ENCODE assay signal across 11 mouse cellular contexts in genomic region chr10:95254046-95254445, GRCm38 (mm10).
DNase-seq lines count a peak whose midpoint lies in the region; ATAC-seq and TF ChIP-seq lines count a peak whose summit lies in the region.
"Had no signal": no experiment of that assay in that cellular context is flagged by ENCODE, and none has a peak within 500 bp of the region (broad histone marks: within the 10 kb centered on the region; RNA-seq: fewer than 3 reads in every experiment).

No protein-coding gene starts in this region.

- ATAC-seq in heart, embryonic 12.5 days (ENCODE audit: insufficient number of reproducible peaks, low FRiP score): no peak
- no peak for ATAC-seq in midbrain, embryonic 13.5 days
- no peak for ATAC-seq in midbrain, postnatal 0 days (ENCODE audit: low FRiP score)
- ATAC-seq in hindbrain, embryonic 14.5 days (ENCODE audit: low FRiP score): no peak
- ATAC-seq in stomach, postnatal 0 days (ENCODE audit: low FRiP score, low TSS enrichment): peak; percentile 50

- H3K9ac ChIP-seq in heart, embryonic 12.5 days: no peak overlapping the region
- H3K9ac ChIP-seq in midbrain, embryonic 13.5 days (replicated peaks): no peak overlapping the region
- no peak overlapping the region for H3K9ac ChIP-seq in midbrain, postnatal 0 days (replicated peaks; ENCODE audit: low read length, poor library complexity, severe bottlenecking)
- H3K9ac ChIP-seq in hindbrain, embryonic 14.5 days: 0 out of 2 replicates have a peak overlapping the region, but pooled peaks have one; percentile 2
- no peak overlapping the region for H3K9ac ChIP-seq in stomach, postnatal 0 days (ENCODE audit: low read length)

- no peaks in the 10 kb centered on the region for H3K27me3 ChIP-seq in heart, embryonic 12.5 days (replicated peaks)
- no peaks in the 10 kb centered on the region; the same call in 1 of the 2 replicates for H3K27me3 ChIP-seq in midbrain, embryonic 13.5 days
- no peaks in the 10 kb centered on the region for H3K27me3 ChIP-seq in midbrain, postnatal 0 days (ENCODE audit: insufficient read depth, low read length)
- no peaks in the 10 kb centered on the region for H3K27me3 ChIP-seq in hindbrain, embryonic 14.5 days (ENCODE audit: control insufficient read depth, insufficient read depth, low read length)
- H3K27me3 ChIP-seq in stomach, postnatal 0 days (ENCODE audit: control insufficient read depth, insufficient read depth, low read length): no peaks in the 10 kb centered on the region
- no peaks in the 10 kb centered on the region for H3K27me3 ChIP-seq in kidney, adult 2 months (replicated peaks; ENCODE audit: control insufficient read depth, insufficient read depth, low read length)

- no peak for TF ChIP-seq EP300 in stomach, postnatal 0 days (optimal IDR thresholded peaks at IDR 0.05)

- TF ChIP-seq POLR2A in kidney, adult 2 months (IDR thresholded peaks at IDR 0.05; ENCODE audit: low read depth, low read length): no peak

- no peaks in the 10 kb centered on the region for H3K9me3 ChIP-seq in heart, embryonic 12.5 days (replicated peaks)
- H3K9me3 ChIP-seq in midbrain, embryonic 13.5 days: no peaks in the 10 kb centered on the region
- no peaks in the 10 kb centered on the region for H3K9me3 ChIP-seq in midbrain, postnatal 0 days (ENCODE audit: low read length)
- H3K9me3 ChIP-seq in hindbrain, embryonic 14.5 days (ENCODE audit: control insufficient read depth, low read length): no peaks in the 10 kb centered on the region
- no peaks in the 10 kb centered on the region for H3K9me3 ChIP-seq in stomach, postnatal 0 days (ENCODE audit: control insufficient read depth, low read length)

- DNase-seq in heart, postnatal 10 days: no peak
- no peak for DNase-seq in midbrain, postnatal 0 days (ENCODE audit: low spot score)
- DNase-seq in hindbrain, embryonic 14.5 days (ENCODE audit: low spot score): no peak
- DNase-seq in stomach, postnatal 0 days (ENCODE audit: low spot score): no peak
- no peak for DNase-seq in kidney, adult 2 months
- no peak for DNase-seq in left cerebral cortex, adult 2 months (ENCODE audit: extremely low spot score in 1 of 2, low spot score in 2 of 2)
- DNase-seq: embryo, embryonic 11 days; thymus, adult 2 months had no signal

- no peaks in the 10 kb centered on the region for H3K36me3 ChIP-seq in heart, embryonic 12.5 days
- H3K36me3 ChIP-seq in midbrain, embryonic 13.5 days: no peaks in the 10 kb centered on the region
- H3K36me3 ChIP-seq in midbrain, postnatal 0 days (ENCODE audit: insufficient read depth, low read length): no peaks in the 10 kb centered on the region
- no peaks in the 10 kb centered on the region for H3K36me3 ChIP-seq in hindbrain, embryonic 14.5 days (replicated peaks; ENCODE audit: control insufficient read depth, insufficient read depth)
- H3K36me3 ChIP-seq in stomach, postnatal 0 days (ENCODE audit: control insufficient read depth, insufficient read depth, low read length): no peaks in the 10 kb centered on the region
- H3K36me3 ChIP-seq in kidney, adult 2 months (ENCODE audit: control insufficient read depth, insufficient read depth, low read length): no peaks in the 10 kb centered on the region

- WGBS in heart, embryonic 12.5 days: 42% methylated on average over 3 of the region's 3 CpGs
- WGBS in midbrain, embryonic 13.5 days: 59% methylated on average over 3 of the region's 3 CpGs
- WGBS in midbrain, postnatal 0 days: 64% methylated on average over 3 of the region's 3 CpGs
- WGBS in hindbrain, embryonic 14.5 days: 41% methylated on average over 3 of the region's 3 CpGs
- WGBS in stomach, postnatal 0 days: 47% methylated on average over 3 of the region's 3 CpGs
- WGBS in kidney, adult 2 months: 72% methylated on average over 3 of the region's 3 CpGs

- H3K4me3 ChIP-seq in heart, embryonic 12.5 days: no peak overlapping the region
- no peak overlapping the region for H3K4me3 ChIP-seq in midbrain, embryonic 13.5 days (replicated peaks)
- no peak overlapping the region for H3K4me3 ChIP-seq in midbrain, postnatal 0 days (ENCODE audit: low read depth, low read length)
- no peak overlapping the region for H3K4me3 ChIP-seq in hindbrain, embryonic 14.5 days (replicated peaks; ENCODE audit: low read length)
- no peak overlapping the region for H3K4me3 ChIP-seq in stomach, postnatal 0 days (ENCODE audit: low read depth, low read length)
- no peak overlapping the region for H3K4me3 ChIP-seq in kidney, adult 2 months (ENCODE audit: insufficient read depth, low read depth, low read length)
- no peak overlapping the region for H3K4me3 ChIP-seq in left cerebral cortex, adult 2 months

- intact Hi-C loops in heart, postnatal 10 days (cut with DNase I): no loop called here
- intact Hi-C loops in left cerebral cortex, adult 2 months (cut with DNase I): no loop called here

- TF ChIP-seq CTCF in midbrain, postnatal 0 days (IDR thresholded peaks at IDR 0.05): no peak
- TF ChIP-seq CTCF in stomach, postnatal 0 days (IDR thresholded peaks at IDR 0.05; ENCODE audit: low read depth): no peak
- TF ChIP-seq CTCF in kidney, adult 2 months (conservative IDR thresholded peaks at IDR 0.05; ENCODE audit: insufficient read depth, insufficient read length, low read depth, low read length): no peak
- TF ChIP-seq CTCF in left cerebral cortex, adult 2 months (IDR thresholded peaks at IDR 0.05): no peak

- peaks cover 17% of the 10 kb centered on the region for H3K4me1 ChIP-seq in heart, embryonic 12.5 days (replicated peaks)
- H3K4me1 ChIP-seq in midbrain, embryonic 13.5 days (replicated peaks): peaks cover 44% of the 10 kb centered on the region
- peaks cover 6% of the 10 kb centered on the region; the same call in 1 of the 2 replicates for H3K4me1 ChIP-seq in midbrain, postnatal 0 days (ENCODE audit: insufficient read depth, low read length)
- H3K4me1 ChIP-seq in hindbrain, embryonic 14.5 days (replicated peaks; ENCODE audit: control insufficient read depth, insufficient read depth, low read length): peaks cover 14% of the 10 kb centered on the region
- peaks cover 7% of the 10 kb centered on the region; the same call in 1 of the 2 replicates for H3K4me1 ChIP-seq in stomach, postnatal 0 days (replicated peaks; ENCODE audit: control insufficient read depth, insufficient read depth)
- H3K4me1 ChIP-seq in kidney, adult 2 months (ENCODE audit: control insufficient read depth, insufficient read depth, low read length): peaks cover 13% of the 10 kb centered on the region

- no peak overlapping the region for H3K27ac ChIP-seq in heart, embryonic 12.5 days (ENCODE audit: poor library complexity, severe bottlenecking)
- H3K27ac ChIP-seq in midbrain, embryonic 13.5 days: no peak overlapping the region
- H3K27ac ChIP-seq in midbrain, postnatal 0 days (ENCODE audit: low read depth, low read length): no peak overlapping the region
- H3K27ac ChIP-seq in hindbrain, embryonic 14.5 days: no peak overlapping the region
- H3K27ac ChIP-seq in stomach, postnatal 0 days (replicated peaks): peak overlapping the region; percentile 73
- no peak overlapping the region; the same call in 1 of the 2 replicates for H3K27ac ChIP-seq in kidney, adult 2 months (ENCODE audit: insufficient read depth, low read depth, low read length)
- H3K27ac ChIP-seq in left cerebral cortex, adult 2 months: no peak overlapping the region
- H3K27ac ChIP-seq: macrophage had no signal

- peak overlapping the region; percentile 32 for H3K4me2 ChIP-seq in heart, embryonic 12.5 days
- peak overlapping the region; percentile 7; the same call in 1 of the 2 replicates for H3K4me2 ChIP-seq in midbrain, embryonic 13.5 days (replicated peaks)
- no peak overlapping the region for H3K4me2 ChIP-seq in midbrain, postnatal 0 days (ENCODE audit: low read depth, low read length, poor library complexity, severe bottlenecking)
- H3K4me2 ChIP-seq in hindbrain, embryonic 14.5 days (replicated peaks): no peak overlapping the region
- no peak overlapping the region; the same call in 1 of the 2 replicates for H3K4me2 ChIP-seq in stomach, postnatal 0 days (replicated peaks; ENCODE audit: low read depth)

Comparison
In these comparisons a context has a peak if more than half of its experiments do, and no peak if none do; other contexts are left out.
1. H3K4me2 ChIP-seq: peak in heart, embryonic 12.5 days (single experiment) and midbrain, embryonic 13.5 days (single experiment); none in midbrain, postnatal 0 days (single experiment), hindbrain, embryonic 14.5 days (single experiment) and stomach, postnatal 0 days (single experiment).